Mouse (Mus musculus): ENCODE results near the gene Ift140.

Gene Ift140

GRCm38 (mm10) chr17:25015655-25016291 lies at the start of gene Ift140, which contains the start of gene Cramp1l:
Gene Ift140, plus strand, starts transcription at chr17:25016085.
Gene Cramp1l, minus strand, starts transcription at chr17:25015788.
- peak; percentile 93 to 99 for DNase-seq (ENCODE audit: low spot score in 2 of 2)

GRCm38 (mm10) chr17:24987221-24987620 lies 28.7 kb upstream of the Ift140 start:
- no peak for DNase-seq (ENCODE audit: low spot score in 2 of 2)

DNA sequence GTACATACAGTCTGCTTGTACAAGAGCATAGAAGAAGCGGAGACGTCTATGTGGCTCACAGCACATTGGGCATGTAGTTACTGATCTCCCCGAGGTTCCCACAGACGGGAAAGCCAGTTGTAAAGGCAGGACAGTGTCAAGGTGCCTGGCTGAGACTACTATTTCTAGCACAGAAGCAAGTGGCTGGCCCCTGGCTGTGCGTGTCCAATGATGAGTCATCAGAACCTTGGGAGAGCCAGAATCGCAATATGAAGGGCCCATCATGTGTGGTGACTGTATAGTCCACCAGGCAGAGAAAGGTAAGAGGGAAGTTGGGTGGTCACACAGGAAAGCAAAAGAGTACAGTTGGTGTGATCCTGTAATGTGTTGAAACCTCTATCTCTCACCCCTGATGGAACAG lies 21.2 kb upstream of the Ift140 start:
- no peak for DNase-seq (ENCODE audit: low spot score in 2 of 2)

- DNase-seq (ENCODE audit: low spot score in 2 of 2), result no peak
Measured at GRCm38 (mm10) chr17:25005102-25005501, 10.8 kb upstream of the Ift140 start.

GRCm38 (mm10) chr17:25007480-25007879 lies 8.4 kb upstream of the Ift140 start:
- no peak for DNase-seq (ENCODE audit: low spot score in 2 of 2)

DNA sequence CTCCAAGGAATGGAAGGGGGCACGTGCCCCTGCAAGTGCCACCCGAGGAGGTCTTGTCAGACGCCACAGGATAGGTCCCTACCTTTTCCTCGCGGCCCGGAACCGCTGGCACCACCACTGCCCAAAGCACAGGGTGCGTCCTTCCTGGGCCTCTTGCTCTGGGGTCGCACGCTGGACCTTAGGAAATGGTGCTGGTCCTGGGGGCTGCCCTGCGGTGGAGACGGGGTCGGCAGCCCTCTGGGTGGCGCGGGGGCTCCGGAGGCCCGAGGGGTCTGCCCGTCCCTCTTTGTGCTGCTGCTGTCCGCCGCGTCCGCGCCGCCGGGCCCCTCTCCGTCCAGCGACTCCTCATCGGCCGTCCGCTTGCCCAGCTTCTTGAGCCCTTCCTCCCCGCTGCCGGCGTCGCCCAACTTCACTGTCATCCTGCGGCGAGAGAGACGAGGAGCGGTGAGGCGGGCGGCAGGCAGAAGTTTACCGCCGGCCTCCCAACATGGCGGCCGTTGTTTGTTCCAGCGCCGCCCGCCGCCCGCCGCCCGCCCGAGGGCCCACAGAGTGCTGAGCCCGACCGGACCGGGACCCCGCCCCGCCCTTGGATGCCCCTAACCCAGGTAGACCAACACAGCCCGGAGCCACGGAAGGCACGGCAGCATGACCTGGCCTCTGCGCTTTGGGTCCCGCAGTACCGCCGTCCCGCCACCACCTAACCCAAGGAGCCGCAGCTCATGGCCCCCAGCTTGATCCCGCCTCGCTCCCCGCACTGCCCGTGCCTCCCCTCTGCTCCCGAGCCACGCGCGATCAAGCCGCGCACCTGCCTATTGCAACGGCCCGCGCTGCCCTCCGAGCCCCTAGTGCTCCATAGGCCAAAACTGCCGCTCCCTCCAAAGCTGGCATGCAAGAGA lies 2.0 kb upstream of the Ift140 start:
- DNase-seq (ENCODE audit: low spot score in 2 of 2), result peak; percentile 64 to 67

- DNase-seq (ENCODE audit: low spot score in 2 of 2), result peak in 1 of 2 experiments; percentile 61
Measured at GRCm38 (mm10) chr17:25014841-25015570, 879 bp upstream of the Ift140 start.

DNA sequence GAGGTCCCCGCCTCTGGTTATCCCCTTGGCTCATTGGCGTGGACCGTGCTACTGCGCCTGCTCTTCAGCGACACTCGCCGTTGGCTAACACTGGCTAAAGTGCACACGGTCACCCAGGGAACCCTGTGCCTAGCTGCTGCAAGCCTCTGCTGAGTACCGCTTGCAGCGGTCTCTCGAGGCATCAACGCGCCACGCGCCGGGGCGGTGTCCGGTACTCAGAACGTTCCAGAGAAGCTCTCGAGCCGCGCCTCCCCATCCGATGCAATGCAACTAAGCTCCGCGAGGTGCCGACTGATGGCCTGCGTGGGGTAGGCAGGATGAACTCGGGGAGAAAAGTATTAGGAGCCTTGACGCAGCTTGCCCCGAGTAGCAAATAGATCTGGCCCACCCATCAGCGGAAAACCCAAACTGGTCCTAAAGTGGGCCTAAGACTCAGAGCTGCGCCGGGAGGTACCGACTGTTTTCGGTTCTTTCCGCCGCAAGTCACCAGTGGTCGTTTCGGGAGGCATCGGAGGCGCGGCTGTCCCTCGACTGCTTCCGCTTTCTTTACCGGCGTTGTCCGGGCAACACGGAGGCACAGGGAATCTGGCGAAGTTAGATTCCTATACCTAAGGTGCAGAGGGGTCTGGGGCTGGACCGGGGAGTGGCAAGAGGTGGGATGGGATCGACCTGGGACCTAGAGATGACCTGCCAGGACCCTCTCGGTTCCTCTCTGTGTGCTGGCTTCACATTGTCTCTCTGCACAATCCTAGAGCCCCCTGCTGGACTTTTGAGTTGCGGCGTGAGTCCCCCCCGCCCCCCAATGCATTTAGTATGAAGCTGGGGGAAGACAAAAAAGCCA lies 627 bp downstream of the Ift140 start:
- peak; percentile 68 to 82 for DNase-seq (ENCODE audit: low spot score in 2 of 2)

DNA sequence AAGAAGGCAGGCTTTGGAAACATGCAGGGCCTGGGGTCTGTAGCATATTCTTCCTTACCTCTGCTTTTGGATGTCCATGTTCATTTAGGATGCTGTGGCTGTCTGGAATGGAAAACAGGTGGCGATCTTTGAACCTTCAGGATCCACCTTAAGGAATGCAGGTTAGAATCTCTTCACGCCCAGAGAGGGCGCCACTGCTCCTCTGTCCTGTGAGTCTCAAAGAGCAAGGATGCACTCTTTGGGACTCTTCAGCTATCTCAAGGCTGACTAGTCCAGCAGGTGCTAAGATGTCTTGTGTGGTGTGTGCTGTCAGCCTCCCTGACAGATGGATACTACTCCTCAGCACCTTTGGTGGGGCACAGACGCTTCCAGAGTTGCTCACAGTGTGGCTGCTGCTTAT lies 20.3 kb downstream of the Ift140 start:
- peak in 1 of 2 experiments; percentile 57 for DNase-seq (ENCODE audit: low spot score in 2 of 2)

DNA sequence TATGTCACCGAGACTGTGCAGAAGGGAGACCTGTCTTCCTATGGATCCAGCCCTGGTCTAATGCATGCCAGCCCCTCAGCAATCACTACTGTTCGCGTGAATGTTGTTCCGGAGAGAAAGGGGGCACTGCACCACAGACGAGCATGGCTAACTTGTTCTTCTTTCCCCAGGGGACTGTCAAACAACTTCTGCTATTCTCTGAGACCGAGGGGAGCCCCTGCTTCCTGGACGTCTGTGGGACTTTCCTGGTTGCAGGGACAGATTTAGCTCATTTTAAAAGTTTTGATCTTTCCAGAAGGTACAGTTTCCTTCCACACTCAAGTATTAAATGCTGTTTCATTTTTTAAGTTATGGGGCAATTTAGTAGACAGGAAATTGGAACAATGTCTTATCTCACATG lies 29.0 kb downstream of the Ift140 start:
- DNase-seq (ENCODE audit: low spot score in 2 of 2), result peak in 1 of 2 experiments; percentile 44

DNA sequence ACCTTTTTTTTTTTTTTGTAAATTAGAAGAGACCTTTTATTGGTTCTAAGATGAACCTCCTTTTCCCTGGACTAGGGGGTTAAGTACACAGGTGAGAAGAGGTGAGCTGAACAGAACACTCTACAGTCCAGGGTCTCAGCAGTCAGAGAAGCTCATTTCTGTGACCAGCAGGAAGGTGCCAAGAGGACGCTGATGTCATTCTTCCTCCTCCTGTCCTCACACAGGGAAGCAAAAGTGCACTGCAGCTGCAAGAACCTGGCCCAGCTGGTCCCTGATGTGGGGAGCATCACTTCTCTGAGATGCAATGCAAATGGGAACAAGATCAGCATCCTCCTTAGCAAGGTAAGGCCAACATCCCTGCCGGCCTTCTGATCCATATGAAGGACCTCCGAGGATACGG lies 29.4 kb downstream of the Ift140 start:
- DNase-seq (ENCODE audit: low spot score in 2 of 2), result peak in 1 of 2 experiments; percentile 25

- DNase-seq (ENCODE audit: low spot score in 2 of 2), result peak in 1 of 2 experiments; percentile 53
Measured at GRCm38 (mm10) chr17:25047143-25047542, 31.3 kb downstream of the Ift140 start.

DNA sequence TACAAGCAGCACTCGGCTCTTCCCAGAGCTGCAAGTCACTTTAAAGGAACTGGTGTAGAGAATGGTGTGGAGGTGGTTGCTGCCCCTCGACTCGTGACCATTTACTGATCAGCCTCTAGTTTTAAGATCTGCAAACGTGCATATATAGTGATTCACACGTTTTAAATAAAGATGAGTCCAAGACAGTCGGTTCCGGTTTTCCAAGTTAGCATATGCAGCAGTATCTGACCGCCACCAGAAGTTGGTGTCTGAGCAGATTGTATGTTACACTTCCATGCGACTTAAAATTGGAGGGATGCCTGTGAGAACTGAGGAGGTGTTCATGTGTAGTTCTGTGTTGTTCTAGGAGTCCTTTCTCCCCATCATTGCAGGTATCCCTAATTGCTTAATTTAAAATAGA lies 37.4 kb downstream of the Ift140 start:
- no peak for DNase-seq (ENCODE audit: low spot score in 2 of 2)

- DNase-seq (ENCODE audit: low spot score in 2 of 2), result no peak
Measured at GRCm38 (mm10) chr17:25057041-25057440, 41.2 kb downstream of the Ift140 start.

GRCm38 (mm10) chr17:25063261-25063660 lies 47.4 kb downstream of the Ift140 start:
- DNase-seq (ENCODE audit: low spot score in 2 of 2), result no peak

DNA sequence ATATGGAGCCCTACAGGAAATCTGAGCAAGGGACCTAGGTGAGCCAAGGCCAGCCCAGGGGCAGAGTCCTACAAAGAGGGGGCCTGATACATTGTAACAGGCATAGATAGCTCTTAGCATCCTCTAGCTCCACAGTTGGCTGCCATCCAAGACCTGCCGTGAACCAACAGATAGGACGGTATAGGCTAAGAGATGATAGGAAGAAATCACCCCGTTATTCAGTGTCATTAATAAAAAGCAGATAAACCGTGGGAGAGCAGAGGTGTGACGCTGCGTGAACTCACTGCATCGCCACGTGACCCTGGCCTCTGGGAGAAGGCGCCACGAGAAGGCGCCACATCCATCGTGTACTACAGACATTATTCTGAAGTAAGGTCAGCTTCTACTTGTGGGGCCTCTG lies 48.0 kb downstream of the Ift140 start:
- peak in 1 of 2 experiments; percentile 51 for DNase-seq (ENCODE audit: low spot score in 2 of 2)

DNA sequence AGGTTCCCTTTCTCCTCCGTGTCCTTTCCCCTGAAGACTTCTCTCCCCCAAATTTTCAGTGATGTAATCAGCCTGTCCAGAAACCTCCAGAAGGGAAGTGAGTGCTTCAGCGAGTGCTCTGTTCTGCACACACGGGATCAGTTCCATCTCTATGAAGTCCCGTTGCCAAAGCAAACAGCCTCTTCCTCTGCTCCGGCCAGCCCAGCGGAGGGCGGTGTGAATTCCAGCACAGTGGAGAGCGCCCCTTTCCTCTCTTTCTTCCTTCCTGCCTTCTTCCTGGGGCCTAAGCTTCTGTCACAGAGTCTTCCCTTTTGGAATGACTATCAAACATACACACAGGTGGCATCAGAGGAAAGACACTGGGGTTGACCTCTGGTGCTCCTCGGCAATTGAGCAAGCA lies 48.5 kb downstream of the Ift140 start:
- DNase-seq (ENCODE audit: low spot score in 2 of 2), result no peak

- DNase-seq (ENCODE audit: low spot score in 2 of 2), result no peak
Measured at GRCm38 (mm10) chr17:25065189-25065588, 49.3 kb downstream of the Ift140 start.

DNA sequence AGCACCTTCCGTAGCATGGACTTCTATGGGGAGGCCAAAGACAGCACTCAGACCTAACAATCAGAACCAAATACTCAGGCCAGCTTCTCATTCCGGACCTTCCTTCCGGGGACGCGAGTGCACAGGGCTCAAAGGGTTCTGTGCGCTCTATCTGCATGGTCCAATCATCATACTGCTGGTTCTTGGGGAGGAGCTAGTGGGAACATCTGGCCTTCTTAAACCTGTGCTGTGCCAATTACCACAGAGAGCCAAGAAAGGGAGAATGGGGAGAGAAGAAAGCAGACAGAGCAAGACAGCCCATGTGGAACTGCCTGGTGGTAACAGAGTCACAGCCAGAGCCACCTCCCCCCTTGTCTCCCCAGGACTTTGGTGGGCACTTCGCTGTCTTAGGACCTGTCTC lies 50.7 kb downstream of the Ift140 start:
- DNase-seq (ENCODE audit: low spot score in 2 of 2), result no peak

DNA sequence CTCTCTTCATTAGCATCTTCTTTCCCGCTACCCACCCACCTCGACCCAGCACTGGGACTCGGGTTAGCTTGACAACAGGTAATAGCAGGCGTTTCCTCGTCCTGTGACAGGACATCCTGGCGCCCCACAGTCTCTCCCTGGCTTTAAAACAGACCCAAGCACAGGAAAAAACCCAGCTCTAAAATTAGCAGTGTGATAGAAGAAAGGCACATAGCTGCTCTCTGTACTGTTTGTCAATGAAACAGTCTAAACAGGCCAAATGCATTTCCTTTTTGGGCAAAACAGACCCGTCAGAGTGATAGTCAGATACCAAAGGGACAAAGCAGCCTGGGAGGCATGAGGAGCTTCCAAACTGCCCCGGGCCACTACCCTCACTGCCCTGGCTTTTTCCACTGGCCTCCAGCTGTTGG lies 51.6 kb downstream of the Ift140 start:
- DNase-seq (ENCODE audit: low spot score in 2 of 2), result no peak

DNA sequence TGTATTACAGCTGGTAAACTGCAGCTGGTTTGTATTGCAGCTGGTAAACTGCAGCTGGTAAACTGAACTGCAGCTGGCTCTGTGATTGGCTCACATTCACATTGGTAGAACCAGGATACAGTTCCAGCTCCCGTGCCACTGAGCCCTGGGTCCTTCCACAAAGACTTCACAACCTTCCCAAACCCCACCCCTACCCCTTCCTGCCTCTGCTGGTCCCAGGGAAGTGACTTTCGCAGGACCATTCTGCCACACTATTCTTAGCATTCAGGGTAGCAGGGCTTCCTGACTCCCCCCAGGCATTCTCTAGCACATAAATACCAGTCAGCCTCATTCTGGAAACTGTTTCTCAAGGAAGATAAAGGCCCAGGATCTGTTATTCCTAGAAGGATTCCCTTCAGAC lies 52.8 kb downstream of the Ift140 start:
- no peak for DNase-seq (ENCODE audit: low spot score in 2 of 2)
